Comparison of ENCODE assay signal across 9 mouse cellular contexts in the genomic region with DNA sequence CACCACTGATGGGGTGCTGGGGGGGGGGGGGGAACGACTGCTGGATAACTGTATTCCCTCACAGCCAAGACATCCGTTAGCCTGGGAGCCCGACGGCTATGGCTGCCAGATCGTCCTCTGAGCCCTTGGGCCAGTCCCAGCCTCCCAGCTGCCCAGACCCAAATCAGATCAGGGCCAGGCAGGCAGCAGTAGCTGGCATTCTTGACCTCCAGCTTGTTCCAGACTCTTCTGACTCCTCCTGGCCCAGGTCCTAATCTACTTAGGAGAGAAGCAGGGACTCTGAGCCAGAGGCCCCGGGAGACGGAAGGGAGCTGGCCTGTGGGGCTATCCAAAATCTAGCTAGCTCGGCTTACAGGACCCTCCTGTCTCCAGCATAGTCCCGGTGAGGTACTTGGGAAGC. TPM values are rescaled to one million over a fixed set of nuclear protein-coding genes. Genes with fewer than 3 reads are reported as not detected.
DNase-seq lines count a peak whose midpoint lies in the region; ATAC-seq and TF ChIP-seq lines count a peak whose summit lies in the region.
"Had no signal": no experiment of that assay in that cellular context is flagged by ENCODE, and none has a peak within 500 bp of the region (broad histone marks: within the 10 kb centered on the region; RNA-seq: fewer than 3 reads in every experiment).

No protein-coding gene starts in this region.

- no peak overlapping the region for H3K4me3 ChIP-seq in midbrain, postnatal 0 days (ENCODE audit: low read depth, low read length)
- H3K4me3 ChIP-seq in midbrain, embryonic 16.5 days (ENCODE audit: low read depth, low read length): no peak overlapping the region
- H3K4me3 ChIP-seq in heart, embryonic 15.5 days: no peak overlapping the region
- H3K4me3 ChIP-seq: hindbrain, embryonic 15.5 days had no signal

- DNase-seq in midbrain, postnatal 0 days (ENCODE audit: low spot score): peak; percentile 61
- DNase-seq in cerebellum, postnatal 10 days: peak; percentile 85 to 90
- peak; percentile 36 for DNase-seq in ovary, postnatal 14 days (ENCODE audit: low spot score)
- DNase-seq in left cerebral cortex, postnatal 10 days (ENCODE audit: extremely low spot score in 1 of 2, low spot score in 2 of 2): no peak
- DNase-seq in thymus, postnatal 36 days: no peak
- no peak for DNase-seq in spleen, postnatal 10 days (ENCODE audit: low spot score in 2 of 2)

- peak overlapping the region; percentile 12; the same call in 1 of the 2 replicates for H3K27ac ChIP-seq in midbrain, postnatal 0 days (ENCODE audit: low read depth, low read length)
- no peak overlapping the region for H3K27ac ChIP-seq in midbrain, embryonic 16.5 days (ENCODE audit: low read length)
- peak overlapping the region; percentile 78 for H3K27ac ChIP-seq in heart, embryonic 15.5 days
- H3K27ac ChIP-seq: hindbrain, embryonic 15.5 days had no signal

- no peak overlapping the region for H3K9ac ChIP-seq in midbrain, postnatal 0 days (replicated peaks; ENCODE audit: low read length, poor library complexity, severe bottlenecking)
- no peak overlapping the region for H3K9ac ChIP-seq in midbrain, embryonic 16.5 days (ENCODE audit: low read depth, low read length)
- H3K9ac ChIP-seq in heart, embryonic 15.5 days: no peak overlapping the region
- H3K9ac ChIP-seq: hindbrain, embryonic 15.5 days had no signal

- TF ChIP-seq CTCF in midbrain, postnatal 0 days (IDR thresholded peaks at IDR 0.05): no peak

- 58% methylated on average over 9 of the region's 9 CpGs for WGBS in midbrain, postnatal 0 days
- 59% methylated on average over 9 of the region's 9 CpGs for WGBS in midbrain, embryonic 16.5 days
- 34% methylated on average over 9 of the region's 9 CpGs for WGBS in heart, embryonic 15.5 days

- H3K27me3 ChIP-seq in midbrain, postnatal 0 days (ENCODE audit: insufficient read depth, low read length): no peaks in the 10 kb centered on the region
- H3K27me3 ChIP-seq in midbrain, embryonic 16.5 days (ENCODE audit: control insufficient read depth, insufficient read depth, low read depth, low read length): no peaks in the 10 kb centered on the region
- H3K27me3 ChIP-seq in heart, embryonic 15.5 days: no peaks in the 10 kb centered on the region
- H3K27me3 ChIP-seq: hindbrain, embryonic 15.5 days had no signal

- H3K36me3 ChIP-seq in midbrain, postnatal 0 days (ENCODE audit: insufficient read depth, low read length): 0 out of 2 replicates have a peak, but pooled peaks cover 6% of the 10 kb centered on the region
- H3K36me3 ChIP-seq in midbrain, embryonic 16.5 days (ENCODE audit: control insufficient read depth, insufficient read depth, low read length): no peaks in the 10 kb centered on the region
- peaks cover 10% of the 10 kb centered on the region; the same call in 1 of the 2 replicates for H3K36me3 ChIP-seq in heart, embryonic 15.5 days

- H3K4me1 ChIP-seq in midbrain, postnatal 0 days (ENCODE audit: insufficient read depth, low read length): no peaks in the 10 kb centered on the region
- H3K4me1 ChIP-seq in midbrain, embryonic 16.5 days (ENCODE audit: control insufficient read depth, insufficient read depth, low read length): peaks cover 5% of the 10 kb centered on the region; the same call in 1 of the 2 replicates
- peaks cover 45% of the 10 kb centered on the region for H3K4me1 ChIP-seq in heart, embryonic 15.5 days (replicated peaks)

- intact Hi-C loops in left cerebral cortex, postnatal 10 days (cut with DNase I): no loop called here

- no peak overlapping the region for H3K4me2 ChIP-seq in midbrain, postnatal 0 days (ENCODE audit: low read depth, low read length, poor library complexity, severe bottlenecking)
- no peak overlapping the region for H3K4me2 ChIP-seq in midbrain, embryonic 16.5 days (ENCODE audit: low read length)
- H3K4me2 ChIP-seq in heart, embryonic 15.5 days: no peak overlapping the region
- H3K4me2 ChIP-seq: hindbrain, embryonic 15.5 days had no signal

- no peaks in the 10 kb centered on the region for H3K9me3 ChIP-seq in midbrain, postnatal 0 days (ENCODE audit: low read length)
- 0 out of 2 replicates have a peak, but pooled peaks cover 2% of the 10 kb centered on the region for H3K9me3 ChIP-seq in midbrain, embryonic 16.5 days (replicated peaks; ENCODE audit: control insufficient read depth, low read length, poor library complexity, severe bottlenecking)
- no peaks in the 10 kb centered on the region for H3K9me3 ChIP-seq in heart, embryonic 15.5 days (replicated peaks)
- H3K9me3 ChIP-seq: hindbrain, embryonic 15.5 days had no signal

- ATAC-seq in midbrain, postnatal 0 days (ENCODE audit: low FRiP score): no peak
- ATAC-seq in midbrain, embryonic 16.5 days: no peak
- peak; percentile 66 for ATAC-seq in heart, embryonic 15.5 days (replicated peaks; ENCODE audit: insufficient number of reproducible peaks, insufficient read depth, low FRiP score, low read depth)

RNA-seq across cellular contexts. Expression of a gene that starts 35.5 kb away (rescaled TPM):
- total RNA-seq in midbrain, postnatal 0 days (2014; rRNA removed): 53.4 and 69.5 TPM in 2 replicates
- polyA plus RNA-seq in midbrain, postnatal 0 days (2015; fragmentation: Nextera tagmentation; extraction: Ambion mirVana): 50.9 and 54.3 TPM in 2 replicates
- polyA plus RNA-seq in midbrain, embryonic 16.5 days (2015; fragmentation: Nextera tagmentation; extraction: Ambion mirVana): 74.3 and 81.5 TPM in 2 replicates
- polyA plus RNA-seq in heart, embryonic 15.5 days (2015; fragmentation: Nextera tagmentation; extraction: Ambion mirVana): 47.3 and 57.5 TPM in 2 replicates
- total RNA-seq in left cerebral cortex, postnatal 10 days (2021): 10 to 100 TPM; 39.9 to 44.9 TPM

Comparison
In these comparisons a context has a peak if more than half of its experiments do, and no peak if none do; other contexts are left out.
1. DNase-seq: peak in midbrain, postnatal 0 days (single experiment), cerebellum, postnatal 10 days (2 of 2) and ovary, postnatal 14 days (single experiment); none in left cerebral cortex, postnatal 10 days (0 of 2), thymus, postnatal 36 days (0 of 2) and spleen, postnatal 10 days (0 of 2).